Mouse (Mus musculus) myocyte (in vitro differentiated cells): ENCODE data around the gene Gm49425.
"Not testable (repeated sequence)": the region's sequence is repeated elsewhere in the genome, so short reads cannot be mapped to it uniquely, and the experiment has no call there.

Experiments used
- CEBPB ChIP-seq: IDR thresholded peaks from 2 replicates; pipeline ENCODE4 v1.6.1; 2011; ENCODE audit warnings: mild to moderate bottlenecking, moderate library complexity; ENCODE audit not compliant: poor library complexity, insufficient read depth, severe bottlenecking
- E2F4 ChIP-seq: IDR thresholded peaks from one replicate; pipeline ENCODE4 v1.6.1; 2011; ENCODE audit warnings: mild to moderate bottlenecking, control low read depth, moderate library complexity; ENCODE audit not compliant: insufficient read depth
- MAX ChIP-seq: IDR thresholded peaks from one replicate; pipeline ENCODE4 v1.6.1; 2011; ENCODE audit warnings: low read depth, mild to moderate bottlenecking, control low read depth
- MYOD1 ChIP-seq, 3 experiments: IDR thresholded peaks; one replicate each; pipeline ENCODE4 v1.6.1; 2011; ENCODE audit warnings: control low read depth in 2 of 3, low read depth in 2 of 3, mild to moderate bottlenecking in 2 of 3, moderate library complexity in 1 of 3; ENCODE audit not compliant: insufficient read length in 2 of 3, control insufficient read depth in 1 of 3
- MYOG ChIP-seq, 3 experiments: IDR thresholded peaks; one replicate each; pipeline ENCODE4 v1.6.1; 2011; ENCODE audit warnings: control low read depth in 2 of 3, low read depth in 2 of 3, mild to moderate bottlenecking in 2 of 3; ENCODE audit not compliant: insufficient read length in 2 of 3, control insufficient read depth in 1 of 3, insufficient read depth in 1 of 3
- POLR2A ChIP-seq: IDR thresholded peaks from one replicate; pipeline ENCODE4 v1.6.1; 2011; ENCODE audit warnings: low read depth, mild to moderate bottlenecking, control low read depth, moderate library complexity; ENCODE audit not compliant: insufficient read length
- SRF ChIP-seq: IDR thresholded peaks from one replicate; pipeline ENCODE4 v1.6.1; 2011; ENCODE audit warnings: low read depth; ENCODE audit not compliant: control insufficient read depth, insufficient read length
- TCF12 ChIP-seq: IDR thresholded peaks from one replicate; pipeline ENCODE4 v1.6.1; 2011; ENCODE audit warnings: mild to moderate bottlenecking, control low read depth; ENCODE audit not compliant: poor library complexity, insufficient read depth, severe bottlenecking
- USF1 ChIP-seq: IDR thresholded peaks from one replicate; pipeline ENCODE4 v1.6.1; 2011; ENCODE audit warnings: low read depth, mild to moderate bottlenecking, control low read depth, moderate library complexity

DNA sequence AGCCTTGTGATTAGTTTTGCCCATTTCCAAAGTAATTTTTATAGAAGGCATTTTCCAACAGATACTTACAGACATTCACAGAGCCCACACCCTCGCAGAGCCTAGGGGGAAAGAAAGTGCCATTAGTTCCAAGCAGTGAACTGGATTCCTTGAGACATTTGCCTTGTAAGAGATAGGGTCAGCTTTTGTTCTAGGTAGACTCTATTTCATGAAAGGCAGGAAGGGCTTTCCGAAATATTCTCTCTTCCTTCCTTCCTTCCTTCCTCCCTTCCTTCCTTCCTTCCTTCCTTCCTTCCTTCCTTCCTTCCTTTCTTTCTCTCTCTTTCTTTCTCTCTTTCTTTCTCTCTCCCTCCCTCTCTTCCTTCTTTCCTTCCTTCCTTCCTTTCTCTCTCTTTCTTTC is at the start of gene Gm49425:
- TF ChIP-seq USF1; E2F4; TCF12; POLR2A; MAX; MYOG (IDR thresholded peaks at IDR 0.05; ENCODE audit: control insufficient read depth in 1 of 3, insufficient read depth in 1 of 3, insufficient read length in 2 of 3, low read depth in 2 of 3); MYOD1 (IDR thresholded peaks at IDR 0.05; ENCODE audit: control insufficient read depth in 1 of 3, insufficient read length in 2 of 3, low read depth in 2 of 3); SRF; CEBPB: not testable (repeated sequence)
